Mouse (Mus musculus) 3T3-L1 (cell line): ENCODE measurements around the gene Tango6.

ENCODE experiments used
- DNase-seq: peaks from one replicate; pipeline ENCODE4 v3.0.0-alpha.2; 2015; ENCODE audit warnings: low read depth, low spot score

Gene Tango6

DNA sequence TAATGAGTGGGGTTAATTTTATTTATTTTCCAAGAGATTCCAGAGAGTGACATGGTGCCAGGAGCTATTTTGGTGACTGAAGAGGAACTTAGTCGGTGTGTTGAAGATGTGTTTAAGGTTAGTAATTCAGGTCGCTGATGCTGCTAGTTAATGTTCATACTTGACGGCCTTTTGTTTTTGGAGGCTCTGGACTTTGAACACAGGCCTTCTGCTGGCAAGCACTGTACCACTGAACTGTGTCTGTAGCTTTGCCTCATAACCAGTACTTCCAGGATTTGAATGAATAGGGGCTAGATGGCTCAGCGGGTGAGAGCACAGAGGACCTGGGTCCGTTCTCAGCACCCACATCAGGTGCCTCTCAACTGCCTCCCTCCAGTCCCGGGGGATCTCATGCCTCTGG lies 17.3 kb downstream of the Tango6 start:
- no peak for DNase-seq

DNA sequence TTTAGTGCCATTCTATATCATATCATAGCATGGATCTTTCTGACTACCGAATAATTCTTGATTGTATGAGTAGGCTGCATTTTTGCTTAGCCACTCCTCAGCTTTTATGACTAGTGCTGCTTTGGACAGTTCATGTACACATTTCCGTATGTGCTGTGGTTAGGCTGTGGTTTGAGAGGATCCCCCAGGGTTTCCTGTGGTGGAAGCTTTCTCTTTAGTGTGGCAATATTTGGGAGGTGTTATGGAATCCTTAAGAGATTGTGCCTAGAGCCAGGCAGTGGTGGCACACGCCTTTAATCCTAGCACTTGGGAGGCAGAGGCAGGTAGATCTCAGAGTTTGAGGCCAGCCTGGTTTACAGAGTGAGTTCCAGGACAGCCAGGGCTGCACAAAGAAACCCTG lies 18.5 kb downstream of the Tango6 start:
- DNase-seq, result peak; percentile 92

DNA sequence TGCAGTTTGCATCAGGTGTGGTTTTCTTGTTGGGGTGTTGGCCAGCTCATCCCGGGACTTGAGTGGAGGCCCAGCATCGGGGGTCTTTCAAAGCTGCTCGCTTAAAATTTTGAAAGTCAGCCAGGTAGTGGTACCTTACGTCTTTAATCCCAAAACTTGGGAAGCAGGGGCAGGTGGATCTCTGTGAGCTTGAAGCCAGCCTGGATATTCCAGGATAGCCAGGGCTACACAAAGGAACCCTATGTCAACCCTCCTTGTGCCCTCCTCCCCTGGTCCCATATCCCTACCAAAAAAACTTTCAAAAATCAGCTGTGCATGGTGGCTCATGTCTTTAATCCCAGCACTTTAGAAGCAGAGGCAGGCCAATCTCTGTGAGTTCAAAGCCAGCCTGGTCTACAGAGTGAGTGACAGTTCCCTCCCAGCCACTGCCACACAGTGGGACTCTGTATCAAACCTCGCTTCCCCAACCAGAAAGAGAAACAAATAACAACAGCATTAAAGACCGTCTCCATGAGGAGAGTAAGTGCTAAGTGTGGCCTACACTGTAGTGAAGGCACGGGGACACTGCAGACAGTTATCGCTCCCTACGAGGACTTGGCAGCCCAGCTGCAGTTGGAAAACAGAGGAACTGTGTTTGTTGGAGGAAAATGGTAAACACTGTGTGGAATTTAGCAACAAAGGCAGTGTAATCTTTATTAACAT lies 21.5 kb downstream of the Tango6 start:
- DNase-seq, result no peak

DNA sequence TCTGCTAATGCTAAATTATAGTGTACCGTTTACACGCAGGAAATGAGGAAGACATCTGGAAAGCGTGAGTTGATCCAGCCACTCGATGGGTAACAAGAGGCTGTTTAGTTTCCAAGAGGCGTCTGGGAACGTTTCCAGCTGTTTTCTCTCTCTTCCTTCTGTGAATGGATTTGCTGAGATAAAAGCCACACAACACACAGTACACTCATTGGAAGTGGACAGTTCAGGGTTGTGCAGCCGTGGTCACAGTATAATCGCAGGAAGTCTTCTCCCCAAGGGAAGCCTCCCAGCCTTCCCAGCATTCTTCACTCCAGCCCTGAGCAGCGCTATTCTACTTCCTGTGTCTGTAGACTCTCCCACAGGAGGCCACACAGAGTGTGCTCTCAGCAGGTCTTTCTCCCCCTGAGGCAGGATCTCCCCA lies 22.0 kb downstream of the Tango6 start:
- peak; percentile 32 for DNase-seq

DNA sequence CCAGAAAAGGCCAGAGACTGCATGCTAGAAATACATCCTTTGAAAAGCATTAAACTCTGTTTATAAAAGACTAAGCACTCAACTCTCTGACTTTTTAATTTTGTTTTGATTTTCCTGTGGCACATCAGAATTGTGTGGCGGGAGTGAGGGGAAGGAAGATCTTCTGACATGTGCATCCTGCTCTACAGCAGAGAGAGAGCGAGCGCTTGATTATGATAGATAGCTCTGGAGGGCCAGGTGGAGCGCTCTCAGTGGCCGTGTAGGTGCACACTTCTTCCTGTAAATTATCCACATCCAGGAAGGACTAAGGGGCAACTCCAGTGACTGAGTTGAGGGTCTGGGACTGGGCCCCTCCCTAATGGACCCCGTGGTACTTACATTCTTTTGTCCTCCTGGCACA lies 23.3 kb downstream of the Tango6 start:
- DNase-seq, result no peak

DNA sequence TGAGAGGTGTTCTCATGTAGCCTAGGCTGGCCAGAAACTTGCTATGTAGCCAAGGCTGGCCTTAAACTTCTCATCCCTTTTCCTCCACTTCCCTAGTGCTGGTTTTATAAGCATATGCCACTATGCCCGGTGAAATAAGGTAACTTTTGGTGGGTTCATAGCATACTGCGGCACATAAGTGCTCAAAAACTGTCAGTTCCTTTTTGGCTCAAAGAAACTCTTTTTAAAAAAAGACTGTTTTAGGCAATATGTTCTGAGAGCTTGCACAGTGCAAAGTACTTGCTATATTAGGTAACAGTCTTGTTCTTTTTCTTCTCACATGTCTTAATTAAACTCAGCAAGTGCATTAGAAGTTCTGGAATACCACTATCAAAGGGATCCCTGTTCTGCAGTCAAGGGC lies 27.1 kb downstream of the Tango6 start:
- DNase-seq, result no peak

DNA sequence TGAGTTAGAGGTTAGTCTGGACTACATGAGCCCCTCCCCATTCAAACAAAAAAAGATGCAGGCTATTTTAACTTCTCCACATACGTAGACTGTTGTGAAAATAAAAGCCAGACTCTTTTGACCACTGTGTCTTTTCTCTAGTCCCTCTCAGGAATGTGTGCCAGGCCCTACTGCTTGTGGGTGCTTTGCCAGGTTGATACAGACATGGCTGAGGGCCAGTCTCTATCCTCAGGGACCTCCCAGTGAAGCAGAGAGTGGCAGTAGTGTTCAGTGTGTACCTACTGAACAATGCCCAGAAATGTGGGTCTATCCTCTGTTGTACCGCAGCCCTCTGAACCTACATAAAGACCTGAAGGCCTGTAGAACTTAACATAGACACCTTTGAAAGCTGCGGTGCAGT lies 29.6 kb downstream of the Tango6 start:
- DNase-seq, result no peak

DNA sequence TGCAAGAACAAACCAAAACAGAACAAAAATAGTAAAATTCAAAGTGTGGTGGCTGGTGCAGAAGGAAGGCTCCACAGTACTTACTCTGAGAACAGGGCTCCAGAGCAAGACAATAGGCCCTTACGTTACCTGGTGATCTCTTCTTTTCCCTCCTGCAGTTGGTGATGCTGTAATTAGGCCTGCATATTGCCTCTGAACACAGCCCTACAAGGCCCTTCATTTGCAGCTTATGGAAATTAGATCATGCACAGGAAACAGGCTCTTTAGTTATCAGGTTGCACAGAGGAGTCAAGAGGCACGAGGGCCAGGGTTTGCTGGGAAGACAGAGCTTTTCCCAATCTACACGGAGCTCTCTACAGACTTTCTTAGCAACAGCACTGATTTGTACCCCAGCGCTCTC lies 31.4 kb downstream of the Tango6 start:
- no peak for DNase-seq

DNA sequence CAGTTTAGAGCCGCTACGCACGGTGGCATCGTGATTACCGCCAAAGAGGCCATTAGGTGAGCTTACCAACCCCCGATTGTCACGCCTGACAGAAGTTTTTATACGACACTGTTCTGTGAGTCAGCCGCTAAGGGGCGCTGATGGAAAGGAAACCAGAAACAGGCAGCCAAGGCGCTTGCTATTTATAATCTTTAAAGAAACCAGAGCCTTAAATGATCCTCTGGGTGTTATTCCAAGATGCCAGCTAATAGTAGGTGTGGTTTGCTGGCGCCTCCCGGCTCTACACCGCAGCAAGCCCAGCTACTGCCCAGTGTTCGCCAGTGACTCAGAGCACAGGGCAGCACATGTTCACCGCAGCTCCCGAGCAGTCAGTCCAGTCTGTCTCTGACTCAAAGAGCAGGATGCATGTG lies 35.2 kb downstream of the Tango6 start:
- peak; percentile 99 for DNase-seq

DNA sequence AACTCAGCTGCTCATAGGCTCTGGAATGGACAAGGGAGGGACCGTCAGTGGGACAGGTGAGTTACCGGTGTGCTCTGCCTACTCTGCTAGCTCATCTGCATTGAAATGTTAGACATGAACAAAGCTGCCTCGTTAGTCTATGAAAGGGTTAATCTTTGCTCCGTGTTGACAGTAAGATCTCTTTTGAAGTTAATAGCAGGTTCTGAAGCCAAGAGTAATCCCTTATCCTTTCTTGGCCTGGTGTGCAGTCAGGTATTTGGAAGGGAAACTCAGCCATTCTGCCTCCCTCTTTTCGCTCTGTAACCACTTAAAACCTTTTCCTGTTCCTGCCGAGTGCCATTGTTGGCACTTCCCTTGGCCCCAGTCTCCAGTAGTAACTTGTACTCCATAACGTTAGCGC lies 38.1 kb downstream of the Tango6 start:
- DNase-seq, result no peak

DNA sequence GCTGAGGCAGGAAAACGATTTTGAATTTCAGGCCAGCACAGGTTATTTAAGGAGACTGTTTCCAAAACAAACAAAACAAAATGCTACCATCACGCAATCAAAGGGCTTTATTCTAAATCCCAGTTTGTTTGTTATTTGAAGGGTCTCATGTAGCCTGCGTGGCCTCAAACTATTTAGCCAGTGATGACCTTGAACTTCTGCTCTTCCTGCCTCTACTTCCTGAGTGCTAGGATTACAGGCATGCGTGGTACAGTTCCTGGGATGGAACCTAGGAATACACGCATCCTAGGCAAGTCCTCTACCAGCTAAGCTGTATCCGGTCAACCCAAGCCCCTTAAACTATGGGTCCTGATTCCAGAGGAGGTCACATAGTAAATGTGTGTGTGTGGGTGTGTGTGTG lies 39.6 kb downstream of the Tango6 start:
- no peak for DNase-seq

DNA sequence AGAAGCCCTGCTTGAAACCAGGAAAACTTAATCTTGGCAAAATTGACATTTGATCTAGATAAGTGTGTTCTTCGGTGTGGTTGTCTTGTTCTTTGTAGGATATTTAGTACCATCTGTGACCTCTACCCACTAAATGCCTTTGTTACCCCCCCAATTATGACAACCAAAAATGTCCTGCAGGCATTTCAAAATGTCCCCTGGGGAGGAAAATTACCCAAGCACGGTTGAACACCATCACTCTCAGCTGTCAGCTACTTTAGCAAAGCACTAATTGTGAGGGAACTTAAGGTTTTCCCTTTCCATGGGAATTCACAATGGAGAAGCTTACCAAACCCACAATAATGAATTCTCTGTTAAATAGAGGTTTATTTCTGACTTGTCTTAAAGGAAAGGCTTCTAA lies 41.1 kb downstream of the Tango6 start:
- peak; percentile 21 for DNase-seq

DNA sequence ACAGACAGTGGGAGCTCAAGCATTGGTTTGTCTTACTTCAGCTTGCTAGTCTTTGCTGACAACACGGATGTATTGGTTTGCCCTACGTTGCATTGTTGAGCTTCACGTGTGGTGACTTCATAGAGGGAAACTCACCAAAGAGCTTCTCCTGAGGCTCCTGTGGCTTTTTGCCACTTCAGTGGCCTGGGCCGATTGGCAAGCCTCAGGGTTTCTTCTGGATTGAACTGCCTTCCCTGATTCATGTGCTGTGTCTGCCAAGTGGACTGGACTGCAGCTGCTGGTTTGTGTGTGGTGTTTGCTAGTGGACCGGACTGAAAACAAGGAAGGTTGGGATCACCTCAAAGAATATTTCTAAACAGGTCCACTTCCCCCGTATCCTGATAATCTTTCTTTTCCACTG lies 43.7 kb downstream of the Tango6 start:
- DNase-seq, result peak; percentile 56

DNA sequence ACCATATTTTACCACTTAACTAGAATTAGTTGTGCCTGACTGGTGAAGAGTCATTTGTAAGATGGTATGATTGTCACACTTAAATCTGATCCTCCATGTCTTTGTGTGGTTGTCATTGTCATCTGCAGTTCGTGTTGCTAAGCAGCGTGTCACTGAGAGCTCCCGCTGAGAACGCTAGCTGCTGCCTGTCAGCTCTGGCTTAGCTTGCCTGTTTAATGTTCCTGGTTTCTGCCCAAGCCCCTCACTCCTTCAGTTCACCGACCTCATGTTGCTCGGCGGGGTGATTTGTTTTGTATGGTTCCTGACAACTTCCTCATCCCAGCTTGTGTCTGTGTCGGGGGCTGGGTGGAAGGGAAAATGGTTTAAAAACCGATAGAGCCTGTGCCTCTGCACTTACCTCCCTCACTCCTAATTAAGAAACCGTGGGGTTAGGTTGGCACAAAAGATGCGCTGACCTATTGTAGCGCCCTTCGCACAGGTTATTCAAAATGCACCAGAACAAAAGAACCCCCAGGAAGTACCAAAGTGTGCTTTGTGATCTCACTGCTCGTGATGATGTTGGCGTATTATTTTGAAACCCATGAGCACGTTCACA lies 44.5 kb downstream of the Tango6 start:
- no peak for DNase-seq

DNA sequence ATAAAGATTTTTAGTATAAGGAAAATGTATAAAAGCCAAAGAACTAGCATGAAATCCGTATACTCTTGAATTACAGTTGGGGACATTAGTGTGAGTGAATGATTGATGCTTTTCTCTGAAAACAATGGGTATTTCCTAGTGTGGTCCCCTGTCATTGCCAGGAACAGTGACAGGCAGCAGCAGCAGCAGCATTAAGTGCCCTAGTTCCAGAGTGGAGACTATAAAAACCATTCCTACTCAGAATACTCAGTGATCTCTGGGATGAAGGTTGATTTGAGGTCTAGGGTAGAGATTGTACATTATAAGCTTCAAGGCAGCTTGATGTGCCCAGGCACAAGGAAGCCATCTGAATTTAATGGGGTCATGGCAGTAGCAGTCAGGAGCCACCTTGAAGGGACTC lies 45.0 kb downstream of the Tango6 start:
- no peak for DNase-seq

DNA sequence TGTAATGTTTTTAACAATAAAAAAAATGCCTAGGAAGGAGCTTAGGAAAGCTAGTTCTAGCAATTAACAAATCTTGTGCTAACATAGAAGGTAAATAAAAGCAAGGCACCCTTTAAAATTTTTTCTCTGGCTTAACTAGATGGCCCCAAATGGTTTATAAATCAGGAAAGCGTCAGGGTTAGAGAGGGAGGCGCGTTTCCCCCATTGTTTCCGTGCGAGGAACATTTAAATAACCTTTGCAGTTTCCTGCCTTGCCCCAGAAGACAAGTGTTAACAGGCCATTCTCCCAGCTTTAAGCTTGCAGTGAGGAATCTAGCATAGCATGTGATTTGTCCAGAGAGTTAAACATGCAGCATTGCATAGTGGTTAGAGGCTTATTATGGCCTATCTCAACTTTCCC lies 50.1 kb downstream of the Tango6 start:
- DNase-seq, result no peak

DNA sequence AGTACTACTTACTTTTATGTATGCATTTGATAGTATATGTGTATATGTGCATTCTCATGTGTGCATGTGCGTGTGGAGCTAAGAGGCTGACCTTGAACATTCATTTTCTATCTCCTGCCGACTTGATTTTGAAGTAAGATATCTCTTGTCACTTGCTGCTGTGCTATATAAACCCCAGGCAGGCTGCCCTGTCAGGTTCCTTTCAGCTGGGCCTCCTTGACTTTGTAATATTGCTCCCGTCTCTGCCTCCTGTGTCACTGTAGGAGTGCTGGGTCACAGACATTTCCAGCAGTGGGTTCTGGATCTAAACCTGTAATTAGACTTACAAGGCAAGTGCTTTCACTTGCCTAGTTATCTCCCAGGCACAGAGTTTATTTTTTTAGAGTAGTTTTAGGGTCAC lies 50.8 kb downstream of the Tango6 start:
- DNase-seq, result no peak

DNA sequence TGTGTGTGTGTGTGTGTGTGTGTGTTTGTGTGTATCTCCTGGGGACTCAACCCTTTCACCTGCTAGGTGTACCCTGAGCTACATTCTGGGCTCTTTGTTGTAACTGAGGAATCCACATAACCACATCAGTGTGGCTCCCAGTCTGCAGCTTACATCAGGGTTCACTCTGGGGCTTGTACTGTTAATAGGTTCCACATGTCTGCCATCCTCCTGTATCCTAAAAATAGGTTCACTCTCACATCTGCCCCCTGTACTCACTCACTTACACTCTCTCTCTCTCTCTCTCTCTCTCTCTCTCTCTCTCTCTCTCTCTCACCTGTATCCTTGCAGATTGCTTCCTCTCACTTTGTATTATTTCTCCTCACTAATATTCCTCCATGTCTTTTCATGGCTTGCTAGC lies 51.4 kb downstream of the Tango6 start:
- DNase-seq, result peak; percentile 62

DNA sequence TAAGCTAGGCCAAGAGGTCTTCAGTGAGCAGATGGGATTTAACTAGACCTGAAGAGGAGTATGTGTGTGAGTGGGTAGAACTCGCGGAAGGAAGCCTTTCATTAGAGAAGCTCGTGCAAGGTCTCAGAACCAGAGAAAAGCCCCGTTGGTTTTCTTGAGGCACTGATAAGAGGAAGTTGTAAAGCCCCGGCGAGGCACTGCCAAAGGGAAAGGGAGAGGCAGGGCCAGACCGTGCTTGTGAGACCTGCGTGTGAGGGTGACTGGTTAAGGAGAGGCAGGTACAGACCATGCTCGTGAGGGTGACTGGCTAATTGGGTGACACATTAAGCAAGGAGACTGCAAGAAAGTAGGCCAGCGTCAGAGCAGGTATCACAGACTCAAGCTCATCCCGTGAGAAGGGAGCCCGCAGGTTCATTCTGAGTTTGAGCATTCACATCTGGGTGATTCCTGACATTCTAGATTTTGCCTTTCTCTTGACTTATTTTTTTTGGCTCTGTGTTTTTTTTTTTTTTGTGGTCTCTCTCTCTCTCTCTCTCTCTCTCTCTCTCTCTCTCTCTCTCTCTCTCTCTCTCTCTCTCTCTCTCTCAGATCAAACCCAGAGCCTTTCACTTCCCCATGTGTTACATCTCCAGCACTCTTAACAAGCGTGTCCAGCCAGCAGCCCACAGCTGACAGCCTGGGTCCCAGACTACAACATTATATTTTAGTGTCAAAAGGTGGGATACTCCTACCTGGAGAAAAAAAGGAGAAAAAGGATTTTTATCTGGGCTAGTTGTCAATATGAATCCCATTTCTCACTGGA lies 54.2 kb downstream of the Tango6 start:
- peak; percentile 29 for DNase-seq

DNA sequence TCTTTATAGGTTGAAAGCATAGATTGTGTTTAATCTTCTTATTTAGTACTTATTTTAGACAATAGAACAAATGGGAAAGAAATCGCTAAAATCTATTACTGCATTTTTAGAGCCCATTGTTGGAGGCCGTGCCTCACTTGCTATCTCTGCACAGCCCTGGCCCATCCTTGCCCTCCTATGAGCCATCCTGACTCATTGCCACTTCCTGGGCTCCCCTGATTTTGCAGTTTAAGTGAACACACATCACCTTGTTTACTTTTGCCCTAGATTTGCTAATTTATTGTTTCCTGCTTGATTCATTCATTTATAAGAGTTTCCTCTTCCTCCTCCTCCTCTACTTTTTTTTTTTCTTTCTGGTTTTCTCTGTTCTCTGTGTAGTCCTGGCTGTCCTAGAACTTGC lies 55.0 kb downstream of the Tango6 start:
- DNase-seq, result peak; percentile 69

DNA sequence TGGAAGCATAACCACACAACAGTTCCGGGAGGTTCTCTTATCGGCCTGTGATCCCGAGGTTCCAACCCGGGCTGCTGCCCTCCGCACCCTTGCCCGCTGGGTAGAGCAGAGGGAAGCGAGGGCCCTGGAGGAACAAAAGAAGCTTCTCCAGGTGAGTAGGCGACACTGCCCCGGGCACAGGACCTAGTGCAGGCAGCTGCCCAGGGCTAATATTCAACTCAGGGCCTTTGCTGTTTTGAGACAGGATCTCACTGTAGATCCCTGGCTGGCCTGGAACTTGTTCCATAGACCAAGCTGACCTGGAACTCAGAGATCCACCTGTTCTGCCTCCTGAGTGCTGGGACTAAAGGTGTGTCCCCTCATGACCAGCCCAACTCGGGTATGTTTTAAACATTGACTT lies 59.5 kb downstream of the Tango6 start:
- no peak for DNase-seq

DNA sequence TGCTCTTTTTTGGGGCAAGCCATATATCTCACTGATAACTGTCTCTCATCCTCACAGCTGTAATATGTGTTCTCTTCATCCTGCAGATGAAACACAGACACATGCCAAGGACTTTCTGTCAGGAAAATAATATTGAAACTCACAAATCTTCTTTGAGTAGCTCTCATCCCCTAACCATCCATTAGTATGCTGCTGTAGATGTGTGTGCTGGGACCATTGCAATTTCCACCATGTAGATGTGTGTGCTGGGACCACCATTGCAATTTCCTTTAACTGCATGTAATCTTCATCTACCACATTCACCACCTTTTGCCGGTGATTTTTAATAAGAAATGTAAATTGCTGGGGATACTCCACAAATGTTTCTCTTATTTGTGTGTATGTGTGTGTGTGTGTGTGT lies 60.5 kb downstream of the Tango6 start:
- DNase-seq, result no peak

DNA sequence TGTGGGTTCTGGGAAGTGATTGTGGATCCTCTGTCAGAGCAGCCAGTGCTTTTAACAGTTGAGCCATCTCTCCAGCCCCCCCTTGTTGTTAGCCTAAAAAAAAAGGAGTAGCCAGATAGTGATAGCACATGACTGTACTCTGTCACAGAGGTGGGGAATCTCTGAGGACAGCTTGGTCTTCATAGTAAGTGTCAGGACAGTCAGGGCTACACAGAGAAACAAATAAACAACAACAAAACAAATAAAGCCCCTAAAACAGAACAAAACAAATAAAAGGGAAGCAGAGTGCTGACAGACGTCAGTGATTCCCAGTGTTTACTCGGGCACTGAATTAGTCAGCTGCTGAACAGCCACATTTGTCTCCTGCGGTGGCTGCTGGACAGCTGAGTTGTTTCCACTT lies 70.6 kb downstream of the Tango6 start:
- no peak for DNase-seq
